Mouse (Mus musculus): ENCODE measurements around the gene Ppp1r14d. TPM values are rescaled to one million over a fixed set of nuclear protein-coding genes. Genes with fewer than 3 reads are reported as not detected.
A peak's percentile ranks its signal among the peaks of the same experiment; 100 is the strongest.

The Ppp1r14d gene
- polyA plus RNA-seq, 1 experiment from 2014 or later, result not detected

GRCm38 (mm10) chr2:119236682-119237209 is 7.0 kb upstream of the Ppp1r14d start:
- peak overlapping the region; percentile 44 for H3K9ac ChIP-seq (replicated peaks)
- H3K4me2 ChIP-seq (replicated peaks), result peak overlapping the region; percentile 62
- no peak overlapping the region for H3K27ac ChIP-seq
- WGBS, result 7% methylated on average over 25 of the region's 25 CpGs
- H3K4me1 ChIP-seq (replicated peaks), result peaks cover 14% of the 10 kb centered on the region
- H3K36me3 ChIP-seq, result no peaks in the 10 kb centered on the region
- ATAC-seq, result 0 out of 2 replicates have a peak, but pooled peaks have one; percentile 4
- peak overlapping the region; percentile 42 for H3K4me3 ChIP-seq (replicated peaks)
- H3K27me3 ChIP-seq, result peaks cover 62% of the 10 kb centered on the region
- H3K9me3 ChIP-seq, result no peaks in the 10 kb centered on the region

GRCm38 (mm10) chr2:119209176-119209507 is 20.6 kb downstream of the Ppp1r14d start:
- WGBS, result 2% methylated on average over 13 of the region's 13 CpGs
- Histone ChIP-seq H3K36me3 (peaks cover 36% of the 10 kb centered on the region), H3K4me1 (replicated peaks) (peaks cover 20% of the 10 kb centered on the region), H3K27me3 (no peaks in the 10 kb centered on the region), H3K9me3 (no peaks in the 10 kb centered on the region), H3K4me3 (replicated peaks) (peak overlapping the region; percentile 78), H3K27ac (peak overlapping the region; percentile 70), H3K4me2 (replicated peaks) (peak overlapping the region; percentile 63), H3K9ac (replicated peaks) (peak overlapping the region; percentile 86)
- ATAC-seq, result no peak; the same call in 1 of the 2 replicates

- peak within 1 kb of the TSS; percentile 78 for H3K4me3 ChIP-seq (replicated peaks)
- H3K9ac ChIP-seq (replicated peaks), result peak within 1 kb of the TSS; percentile 86
- H3K4me1 ChIP-seq (replicated peaks), result peaks cover 26% of the 10 kb centered on the region
- H3K36me3 ChIP-seq, result peaks cover 32% of the 10 kb centered on the region
- H3K9me3 ChIP-seq, result no peaks in the 10 kb centered on the region
- peak; percentile 98 for ATAC-seq
- WGBS, result under 1% methylated on average over 51 of the region's 51 CpGs
- no peaks in the 10 kb centered on the region for H3K27me3 ChIP-seq
- peak within 1 kb of the TSS; percentile 63 for H3K4me2 ChIP-seq (replicated peaks)
- peak within 1 kb of the TSS; percentile 70 for H3K27ac ChIP-seq
Measured at GRCm38 (mm10) chr2:119208344-119209175, 21.1 kb downstream of the Ppp1r14d start, which contains the start of the genes Zfyve19 and Dnajc17. Zfyve19 (plus strand) TSS chr2:119208617. Dnajc17 (minus strand) TSS chr2:119208795.

GRCm38 (mm10) chr2:119207961-119208343 is 21.8 kb downstream of the Ppp1r14d start:
- peak overlapping the region; percentile 60 for H3K9ac ChIP-seq (replicated peaks)
- peak overlapping the region; percentile 63 for H3K4me2 ChIP-seq (replicated peaks)
- WGBS, result 30% methylated on average over 6 of the region's 6 CpGs
- H3K9me3 ChIP-seq, result no peaks in the 10 kb centered on the region
- peak overlapping the region; percentile 70 for H3K27ac ChIP-seq
- H3K36me3 ChIP-seq, result peaks cover 27% of the 10 kb centered on the region
- peaks cover 32% of the 10 kb centered on the region for H3K4me1 ChIP-seq (replicated peaks)
- peak overlapping the region; percentile 78 for H3K4me3 ChIP-seq (replicated peaks)
- H3K27me3 ChIP-seq, result no peaks in the 10 kb centered on the region
- ATAC-seq, result 0 out of 2 replicates have a peak, but pooled peaks have one; percentile 0

GRCm38 (mm10) chr2:119203871-119204460 is 25.7 kb downstream of the Ppp1r14d start:
- WGBS, result 82% methylated on average over 4 of the region's 4 CpGs
- Histone ChIP-seq H3K9ac (replicated peaks) (no peak overlapping the region), H3K4me2 (replicated peaks) (no peak overlapping the region), H3K27ac (no peak overlapping the region), H3K9me3 (no peaks in the 10 kb centered on the region), H3K4me3 (replicated peaks) (no peak overlapping the region), H3K36me3 (no peaks in the 10 kb centered on the region), H3K27me3 (no peaks in the 10 kb centered on the region), H3K4me1 (replicated peaks) (peaks cover 31% of the 10 kb centered on the region)
- ATAC-seq, result no peak

- Histone ChIP-seq H3K27me3 (no peaks in the 10 kb centered on the region), H3K4me2 (replicated peaks) (no peak overlapping the region), H3K27ac (no peak overlapping the region), H3K9ac (replicated peaks) (no peak overlapping the region), H3K36me3 (no peaks in the 10 kb centered on the region), H3K4me1 (replicated peaks) (peaks cover 32% of the 10 kb centered on the region), H3K9me3 (no peaks in the 10 kb centered on the region), H3K4me3 (replicated peaks) (no peak overlapping the region)
- WGBS, result 63% methylated on average over 5 of the region's 5 CpGs
- no peak for ATAC-seq
Measured at GRCm38 (mm10) chr2:119202914-119203453, 26.7 kb downstream of the Ppp1r14d start.

GRCm38 (mm10) chr2:119198934-119199333 is 30.8 kb downstream of the Ppp1r14d start:
- Histone ChIP-seq H3K4me1 (replicated peaks) (peaks cover 20% of the 10 kb centered on the region), H3K9ac (replicated peaks) (no peak overlapping the region), H3K27ac (no peak overlapping the region), H3K4me2 (replicated peaks) (no peak overlapping the region), H3K9me3 (no peaks in the 10 kb centered on the region), H3K27me3 (no peaks in the 10 kb centered on the region), H3K4me3 (replicated peaks) (no peak overlapping the region), H3K36me3 (no peaks in the 10 kb centered on the region)
- 36% methylated on average over 3 of the region's 3 CpGs for WGBS
- no peak for ATAC-seq

- WGBS, result 21% methylated on average over 1 of the region's 1 CpGs
- Histone ChIP-seq H3K4me3 (replicated peaks) (no peak overlapping the region), H3K36me3 (no peaks in the 10 kb centered on the region), H3K27me3 (no peaks in the 10 kb centered on the region), H3K4me2 (replicated peaks) (no peak overlapping the region), H3K4me1 (replicated peaks) (peaks cover 11% of the 10 kb centered on the region), H3K9me3 (no peaks in the 10 kb centered on the region), H3K27ac (no peak overlapping the region), H3K9ac (replicated peaks) (no peak overlapping the region)
- no peak for ATAC-seq
Measured at GRCm38 (mm10) chr2:119198049-119198448, 31.7 kb downstream of the Ppp1r14d start.

GRCm38 (mm10) chr2:119197493-119197892 is 32.2 kb downstream of the Ppp1r14d start:
- Histone ChIP-seq H3K4me3 (replicated peaks) (no peak overlapping the region), H3K4me2 (replicated peaks) (no peak overlapping the region), H3K27me3 (no peaks in the 10 kb centered on the region), H3K9ac (replicated peaks) (no peak overlapping the region), H3K9me3 (no peaks in the 10 kb centered on the region), H3K27ac (no peak overlapping the region), H3K36me3 (no peaks in the 10 kb centered on the region), H3K4me1 (replicated peaks) (peaks cover 6% of the 10 kb centered on the region; the same call in 1 of the 2 replicates)
- ATAC-seq, result no peak
- WGBS, result 84% methylated on average over 1 of the region's 1 CpGs

GRCm38 (mm10) chr2:119196316-119197108 is 33.2 kb downstream of the Ppp1r14d start:
- H3K4me1 ChIP-seq (replicated peaks), result peaks cover 6% of the 10 kb centered on the region; the same call in 1 of the 2 replicates
- no peak overlapping the region for H3K9ac ChIP-seq (replicated peaks)
- no peaks in the 10 kb centered on the region for H3K27me3 ChIP-seq
- no peaks in the 10 kb centered on the region for H3K9me3 ChIP-seq
- ATAC-seq, result no peak
- WGBS, result 29% methylated on average over 4 of the region's 4 CpGs
- H3K4me3 ChIP-seq (replicated peaks), result no peak overlapping the region
- H3K4me2 ChIP-seq (replicated peaks), result no peak overlapping the region
- no peak overlapping the region for H3K27ac ChIP-seq
- no peaks in the 10 kb centered on the region for H3K36me3 ChIP-seq

GRCm38 (mm10) chr2:119194140-119194539 is 35.6 kb downstream of the Ppp1r14d start:
- no peak overlapping the region for H3K9ac ChIP-seq (replicated peaks)
- peaks cover 8% of the 10 kb centered on the region for H3K4me1 ChIP-seq (replicated peaks)
- H3K27me3 ChIP-seq, result no peaks in the 10 kb centered on the region
- H3K4me2 ChIP-seq (replicated peaks), result no peak overlapping the region
- 91% methylated on average over 5 of the region's 5 CpGs for WGBS
- no peak overlapping the region for H3K4me3 ChIP-seq (replicated peaks)
- no peaks in the 10 kb centered on the region for H3K36me3 ChIP-seq
- H3K27ac ChIP-seq, result no peak overlapping the region
- H3K9me3 ChIP-seq, result no peaks in the 10 kb centered on the region
- no peak for ATAC-seq

Data from midbrain, embryonic 13.5 days (tissue).